Mouse (Mus musculus) kidney, embryonic 15.5 days (tissue): ENCODE results near the gene Mms22l. TPM values are rescaled to one million over a fixed set of nuclear protein-coding genes. Genes with fewer than 3 reads are reported as not detected.
"Not testable (repeated sequence)": the region's sequence is repeated elsewhere in the genome, so short reads cannot be mapped to it uniquely, and the experiment has no call there.

Experiments used
- ATAC-seq: fragments of 200-750 bp; cut with Nextera tagmentation; replicated peaks from 2 replicates; pipeline ENCODE4 v1.8.0; 2017; ENCODE audit warnings: moderate TSS enrichment; ENCODE audit not compliant: low FRiP score
- H3K27ac ChIP-seq: fragments of 300-500 bp; sonication (generic); 2 replicates; pipeline ENCODE4 v1.5.1; 2015; ENCODE audit warnings: mild to moderate bottlenecking, inconsistent platforms
- H3K27me3 ChIP-seq: fragments of 300-500 bp; sonication (generic); 2 replicates; pipeline ENCODE4 v1.6.1; 2015; ENCODE audit warnings: inconsistent platforms
- H3K36me3 ChIP-seq: fragments of 300-500 bp; sonication (generic); 2 replicates; pipeline ENCODE4 v1.6.1; 2015; ENCODE audit warnings: inconsistent platforms
- H3K4me1 ChIP-seq: fragments of 300-500 bp; sonication (generic); 2 replicates; pipeline ENCODE4 v1.6.1; 2015; ENCODE audit warnings: inconsistent platforms
- H3K4me2 ChIP-seq: fragments of 300-500 bp; sonication (generic); 2 replicates; pipeline ENCODE4 v1.6.1; 2015; ENCODE audit warnings: moderate library complexity, mild to moderate bottlenecking, inconsistent platforms
- H3K4me3 ChIP-seq: fragments of 300-500 bp; sonication (generic); replicated peaks from 2 replicates; pipeline ENCODE4 v1.5.1; 2015; ENCODE audit warnings: mild to moderate bottlenecking, inconsistent platforms
- H3K9ac ChIP-seq: fragments of 300-500 bp; sonication (generic); 2 replicates; pipeline ENCODE4 v1.6.1; 2015; ENCODE audit warnings: mild to moderate bottlenecking, inconsistent platforms
- H3K9me3 ChIP-seq: fragments of 300-500 bp; sonication (generic); replicated peaks from 2 replicates; pipeline ENCODE4 v1.6.1; 2016; ENCODE audit warnings: inconsistent platforms
- WGBS: fragments of 180-500 bp; shearing (Covaris S2); methylation state at CpG from one replicate; pipeline ENCODE4 v1.1.7; 2015; ENCODE audit warnings: mixed read lengths; 5-methylcytosine and 5-hydroxymethylcytosine counted together
- polyA plus RNA-seq: library from polyadenylated mRNA; unstranded; fragments of >200 nt; fragmentation: Nextera tagmentation; extraction: Ambion mirVana; gene quantifications from 2 replicates; pipeline ENCODE4 v1.2.1, GENCODE M21; 2015

The Mms22l gene
- 31.2 and 33.7 TPM in 2 replicates for polyA plus RNA-seq

DNA sequence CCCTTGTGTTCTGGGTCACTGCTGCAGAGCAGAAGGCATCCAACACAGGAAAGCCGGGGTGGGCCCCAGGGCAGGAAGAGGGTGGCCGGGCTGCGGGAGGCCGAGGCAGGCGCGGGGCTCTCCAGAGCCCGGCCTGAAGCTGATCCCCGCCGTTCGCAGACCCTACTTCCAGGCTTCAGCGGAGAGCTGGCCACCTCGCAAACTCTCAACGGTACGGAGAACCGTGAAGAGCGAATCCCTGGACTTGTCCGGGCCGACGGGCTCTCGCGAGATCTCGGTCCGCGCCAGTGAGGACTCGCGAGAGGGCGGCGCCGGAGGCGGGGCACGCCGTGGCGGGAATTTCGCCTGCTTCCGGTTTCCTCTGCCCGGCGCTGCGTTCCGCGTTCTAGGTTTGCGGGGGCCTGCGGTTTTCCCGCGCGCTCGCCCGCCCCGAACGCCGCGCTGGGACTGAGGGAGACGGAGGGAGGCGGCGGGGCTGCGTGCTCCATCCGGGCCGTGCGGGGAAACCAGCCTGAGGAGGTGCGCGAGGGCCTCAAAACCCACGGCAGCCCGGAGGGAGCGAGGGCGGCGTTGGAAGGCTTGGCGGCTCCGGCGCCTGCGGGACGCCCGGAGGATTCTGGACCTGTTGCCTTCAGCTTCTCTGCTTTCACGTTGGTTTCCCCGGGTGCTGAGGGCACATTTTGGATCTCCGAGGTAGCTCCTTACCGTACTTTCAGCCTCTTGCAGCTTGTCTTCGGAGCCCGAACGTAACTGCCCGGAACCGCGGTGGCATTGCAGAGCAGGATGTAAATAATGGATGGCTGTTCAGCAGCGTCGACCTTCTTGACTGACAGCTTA, at the start of gene Mms22l:
Gene Mms22l, plus strand, starts transcription at position 336 of the 837 bp plus-strand sequence.
- Histone ChIP-seq H3K27ac (peak within 1 kb of the TSS; percentile 99), H3K9me3 (no peaks in the 10 kb centered on the region), H3K36me3 (peaks cover 17% of the 10 kb centered on the region), H3K27me3 (no peaks in the 10 kb centered on the region), H3K4me2 (peak within 1 kb of the TSS; percentile 73), H3K4me3 (peak within 1 kb of the TSS; percentile 89), H3K9ac (peak within 1 kb of the TSS; percentile 89), H3K4me1 (peaks cover 6% of the 10 kb centered on the region; the same call in 1 of the 2 replicates)
- under 1% methylated on average over 79 of the region's 83 CpGs for WGBS
- peak; percentile 99 for ATAC-seq

DNA sequence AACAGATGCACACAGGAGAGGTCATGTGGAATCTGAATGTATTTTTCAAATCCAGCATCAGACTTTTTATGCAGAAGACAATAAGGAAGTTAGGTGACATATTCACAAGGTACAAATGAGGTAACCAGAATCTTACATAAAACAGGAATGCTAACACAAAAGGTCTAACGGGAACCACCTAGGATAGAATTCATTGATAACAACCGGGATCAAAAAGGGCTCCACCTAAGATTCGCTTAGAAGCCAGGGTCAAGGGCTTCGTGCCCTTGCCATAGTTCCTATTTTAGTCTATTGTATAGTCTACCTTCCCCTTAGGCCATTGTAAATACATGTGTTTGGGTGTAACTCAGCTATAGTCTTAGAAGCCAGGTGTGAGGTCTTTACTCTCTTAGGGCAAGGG, 12.2 kb upstream of the Mms22l start:
- H3K9me3 ChIP-seq, H3K27ac ChIP-seq, ATAC-seq, H3K27me3 ChIP-seq, H3K4me1 ChIP-seq, H3K36me3 ChIP-seq, H3K4me2 ChIP-seq, H3K9ac ChIP-seq, H3K4me3 ChIP-seq: not testable (repeated sequence)
- 91% methylated on average over 4 of the region's 4 CpGs for WGBS

DNA sequence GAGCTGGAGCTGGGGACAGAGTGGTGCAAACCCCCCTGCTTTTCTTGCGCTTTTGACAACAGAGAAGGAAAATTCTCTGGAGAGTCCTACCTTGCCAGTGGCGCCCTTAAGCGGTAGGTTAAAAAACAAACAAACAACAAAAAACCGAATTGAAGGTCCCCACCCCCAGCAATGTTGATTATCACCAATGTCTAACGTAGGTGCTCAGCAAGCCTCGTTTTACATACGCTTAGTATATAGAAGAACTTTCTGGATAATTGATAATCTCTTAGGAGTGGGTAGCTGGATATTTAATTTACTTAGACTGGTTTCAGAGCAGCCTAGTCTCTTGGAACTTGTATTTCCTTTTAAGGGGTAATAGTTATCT, 685 bp downstream of the Mms22l start:
- 0% methylated on average over 7 of the region's 7 CpGs for WGBS
- Histone ChIP-seq H3K27ac (peak overlapping the region; percentile 99), H3K4me1 (peaks cover 6% of the 10 kb centered on the region; the same call in 1 of the 2 replicates), H3K9me3 (no peaks in the 10 kb centered on the region), H3K9ac (peak overlapping the region; percentile 89), H3K4me3 (peak overlapping the region; percentile 89), H3K27me3 (no peaks in the 10 kb centered on the region), H3K4me2 (peak overlapping the region; percentile 73), H3K36me3 (peaks cover 17% of the 10 kb centered on the region)
- ATAC-seq = no peak

DNA sequence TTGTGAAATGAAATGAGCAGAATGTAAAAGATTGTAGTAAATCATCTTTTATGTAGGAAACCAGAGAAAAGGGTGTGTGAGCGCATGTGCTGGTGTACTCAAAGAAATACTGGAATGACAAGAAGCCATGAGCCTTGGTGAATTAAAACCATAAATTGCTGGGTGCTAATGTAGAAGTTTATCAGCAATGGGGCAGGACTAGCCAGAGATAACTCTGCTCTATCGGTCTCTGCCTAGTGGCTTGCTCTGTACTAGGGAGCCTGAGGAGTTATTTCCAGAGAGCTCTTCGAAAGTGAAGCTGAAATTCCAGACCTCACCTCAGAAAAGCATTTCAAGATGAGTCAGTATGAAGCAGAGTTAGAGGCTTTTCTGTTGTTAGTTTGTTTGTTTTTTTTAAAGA, 12.9 kb downstream of the Mms22l start:
- Histone ChIP-seq H3K9me3 (no peaks in the 10 kb centered on the region), H3K27ac (no peak overlapping the region), H3K27me3 (no peaks in the 10 kb centered on the region), H3K4me2 (no peak overlapping the region), H3K4me1 (no peaks in the 10 kb centered on the region), H3K4me3 (no peak overlapping the region), H3K9ac (no peak overlapping the region), H3K36me3 (peaks cover 54% of the 10 kb centered on the region)
- ATAC-seq = no peak
- 94% methylated on average over 3 of the region's 3 CpGs for WGBS

DNA sequence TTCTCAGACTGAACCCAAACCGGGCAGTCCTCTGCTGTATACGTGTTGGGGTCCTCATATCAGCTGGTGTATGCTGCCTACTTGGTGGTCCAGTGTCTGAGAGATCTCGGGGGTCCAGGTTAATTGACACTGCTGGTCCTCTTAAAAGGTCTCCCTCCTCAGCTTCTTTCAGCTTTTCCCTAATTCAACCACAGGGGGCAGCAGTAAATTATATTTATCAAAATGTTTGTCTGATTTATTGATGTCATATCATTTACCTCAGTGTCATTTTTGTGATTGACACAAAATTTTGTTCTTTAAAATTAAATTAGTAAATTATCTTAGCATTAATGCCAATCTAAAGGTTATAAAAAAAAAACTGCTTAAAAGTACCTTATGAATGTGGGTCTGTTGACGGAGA, 40.7 kb downstream of the Mms22l start:
- Histone ChIP-seq H3K4me3 (no peak overlapping the region), H3K4me2 (no peak overlapping the region), H3K27ac (no peak overlapping the region), H3K4me1 (no peaks in the 10 kb centered on the region), H3K27me3 (no peaks in the 10 kb centered on the region), H3K36me3 (peaks cover 33% of the 10 kb centered on the region), H3K9ac (no peak overlapping the region), H3K9me3 (no peaks in the 10 kb centered on the region)
- WGBS = 89% methylated on average over 4 of the region's 4 CpGs
- no peak for ATAC-seq

DNA sequence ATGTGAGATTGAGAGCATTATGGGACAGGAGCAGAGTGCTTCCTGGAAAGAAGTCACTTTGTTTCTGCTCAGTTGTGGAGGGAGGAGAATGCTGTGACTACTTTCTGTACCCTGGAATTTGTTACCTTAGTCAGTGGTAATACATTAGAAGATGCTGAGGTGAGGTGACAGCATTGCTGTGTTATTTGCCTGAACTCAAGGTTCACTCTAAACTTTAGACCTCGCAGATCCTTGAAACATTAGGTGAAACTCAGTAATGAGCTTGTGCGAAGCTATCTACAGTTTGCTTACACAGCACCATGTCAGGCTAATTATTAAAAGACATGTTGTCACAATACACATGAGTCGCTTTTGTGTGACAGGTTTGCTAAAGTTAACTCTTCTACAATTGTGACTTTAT, 47.2 kb downstream of the Mms22l start:
- H3K4me3 ChIP-seq = no peak overlapping the region
- no peaks in the 10 kb centered on the region for H3K4me1 ChIP-seq
- H3K36me3 ChIP-seq = peaks cover 7% of the 10 kb centered on the region; the same call in 1 of the 2 replicates
- H3K9me3 ChIP-seq = no peaks in the 10 kb centered on the region
- no peak overlapping the region for H3K27ac ChIP-seq
- H3K9ac ChIP-seq = no peak overlapping the region
- H3K4me2 ChIP-seq = no peak overlapping the region
- no peaks in the 10 kb centered on the region for H3K27me3 ChIP-seq
- 72% methylated on average over 3 of the region's 3 CpGs for WGBS
- no peak for ATAC-seq

DNA sequence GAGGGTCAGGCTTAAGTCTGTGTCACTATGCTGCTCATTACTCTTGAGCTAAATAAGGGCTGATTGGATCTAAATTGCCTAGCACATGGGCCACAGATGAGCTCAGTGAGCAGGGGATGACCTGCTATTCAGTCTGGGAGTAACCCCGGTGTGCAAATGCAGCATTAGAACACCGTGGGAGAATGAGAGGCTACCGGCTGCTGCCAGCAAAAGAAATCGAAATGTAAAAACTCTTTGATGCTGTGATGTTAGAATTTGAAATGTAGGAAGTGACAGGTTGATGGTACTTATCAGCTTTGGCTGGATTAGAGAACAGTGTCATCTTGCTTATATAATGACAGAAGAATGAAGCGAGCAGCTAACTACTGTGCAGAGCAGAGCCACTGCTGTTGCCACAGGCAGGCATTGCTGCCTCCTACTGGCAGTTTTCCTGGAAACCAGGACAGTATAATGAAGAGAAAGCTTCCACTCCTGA, 48.5 kb downstream of the Mms22l start:
- H3K4me1 ChIP-seq = no peaks in the 10 kb centered on the region
- H3K27ac ChIP-seq = no peak overlapping the region
- H3K9ac ChIP-seq = no peak overlapping the region
- no peaks in the 10 kb centered on the region for H3K9me3 ChIP-seq
- H3K4me3 ChIP-seq = no peak overlapping the region
- WGBS = 35% methylated on average over 5 of the region's 5 CpGs
- 0 out of 2 replicates have a peak, but pooled peaks have one; percentile 66 for ATAC-seq
- H3K36me3 ChIP-seq = peaks cover 7% of the 10 kb centered on the region; the same call in 1 of the 2 replicates
- no peak overlapping the region for H3K4me2 ChIP-seq
- no peaks in the 10 kb centered on the region for H3K27me3 ChIP-seq

DNA sequence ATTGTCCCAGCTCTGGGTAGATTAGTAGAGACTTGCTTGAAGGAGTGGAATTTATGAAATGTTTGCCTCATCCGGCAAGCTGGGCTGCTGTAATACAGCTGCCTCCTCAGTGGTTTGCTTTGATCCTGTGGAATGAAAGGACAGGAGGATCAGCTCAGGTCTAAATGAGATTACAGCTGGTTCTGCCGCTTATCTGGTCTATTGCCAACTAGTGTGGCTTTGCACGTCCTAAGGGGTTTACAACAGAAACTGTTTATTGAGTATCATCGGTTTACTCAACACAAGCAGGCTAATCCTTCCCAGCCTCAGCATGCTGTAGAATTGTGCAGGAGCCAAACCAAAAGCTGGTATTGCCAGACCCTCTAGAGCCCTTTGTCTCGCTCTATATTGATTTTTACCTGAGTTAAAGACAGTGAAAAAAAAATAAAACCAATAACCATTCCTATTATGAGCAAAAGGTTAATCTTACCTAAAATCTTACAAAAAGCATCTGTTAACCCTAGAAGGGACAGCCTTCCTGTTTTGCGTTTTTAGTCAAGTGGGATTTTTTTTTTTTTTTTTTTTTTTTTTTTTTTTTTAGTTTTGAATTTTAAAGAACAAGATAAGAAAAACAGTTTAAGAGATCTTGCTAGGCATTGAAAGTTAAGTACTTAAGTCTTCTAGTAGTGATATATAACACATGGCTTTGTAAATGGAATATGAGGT, 60.0 kb downstream of the Mms22l start:
- Histone ChIP-seq H3K4me2 (no peak overlapping the region), H3K9ac (no peak overlapping the region), H3K9me3 (no peaks in the 10 kb centered on the region), H3K27ac (no peak overlapping the region), H3K27me3 (no peaks in the 10 kb centered on the region), H3K4me3 (no peak overlapping the region), H3K36me3 (no peaks in the 10 kb centered on the region; the same call in 1 of the 2 replicates), H3K4me1 (no peaks in the 10 kb centered on the region)
- 46% methylated on average over 6 of the region's 6 CpGs for WGBS
- ATAC-seq = no peak

DNA sequence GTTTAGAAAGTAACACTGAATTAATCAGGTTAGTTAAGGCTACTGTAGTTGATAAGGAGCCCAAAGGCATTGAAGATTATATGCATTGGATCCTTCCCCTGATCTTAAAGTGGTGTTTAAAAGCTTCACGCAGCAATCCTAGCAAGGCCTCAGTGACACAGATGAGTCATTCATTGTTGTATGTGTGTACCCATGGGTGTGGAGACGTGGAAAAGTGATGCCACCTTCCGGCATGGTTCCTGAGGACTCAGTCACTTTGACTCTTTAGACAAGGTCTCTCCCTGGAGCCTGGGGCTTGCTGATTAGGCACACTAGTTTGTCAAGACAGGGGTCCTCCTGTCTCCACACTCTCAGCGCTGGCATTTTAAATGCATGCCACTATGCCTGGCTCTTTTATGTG, 60.9 kb downstream of the Mms22l start:
- WGBS = 88% methylated on average over 4 of the region's 4 CpGs
- no peaks in the 10 kb centered on the region for H3K9me3 ChIP-seq
- no peaks in the 10 kb centered on the region for H3K27me3 ChIP-seq
- no peak overlapping the region for H3K9ac ChIP-seq
- H3K4me1 ChIP-seq = no peaks in the 10 kb centered on the region
- no peak overlapping the region for H3K4me2 ChIP-seq
- ATAC-seq = no peak
- H3K4me3 ChIP-seq = no peak overlapping the region
- no peak overlapping the region for H3K27ac ChIP-seq
- H3K36me3 ChIP-seq = no peaks in the 10 kb centered on the region

DNA sequence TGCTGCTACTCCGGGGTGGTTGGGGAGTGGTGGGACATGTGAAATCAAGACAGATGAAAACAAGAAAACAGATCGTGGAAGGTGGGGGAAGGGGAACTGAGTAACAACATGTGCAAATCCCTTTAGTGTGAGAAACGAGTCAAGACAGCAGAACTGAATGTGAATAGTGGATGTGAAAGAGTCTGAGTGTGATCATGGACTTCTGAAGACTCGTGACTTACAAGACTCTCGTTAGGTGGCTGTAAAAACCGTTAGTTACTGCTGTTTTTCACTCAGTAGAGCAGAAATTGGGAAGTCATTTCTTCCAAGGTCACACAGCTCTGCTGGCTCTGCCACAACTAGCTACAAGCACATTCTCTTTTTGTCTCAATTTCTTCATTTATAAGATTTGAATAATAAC, 71.8 kb downstream of the Mms22l start:
- Histone ChIP-seq H3K27ac (no peak overlapping the region), H3K4me3 (no peak overlapping the region), H3K36me3 (no peaks in the 10 kb centered on the region), H3K4me1 (no peaks in the 10 kb centered on the region), H3K9me3 (no peaks in the 10 kb centered on the region), H3K9ac (no peak overlapping the region), H3K27me3 (no peaks in the 10 kb centered on the region), H3K4me2 (no peak overlapping the region)
- ATAC-seq = no peak
- WGBS = 62% methylated on average over 6 of the region's 6 CpGs

DNA sequence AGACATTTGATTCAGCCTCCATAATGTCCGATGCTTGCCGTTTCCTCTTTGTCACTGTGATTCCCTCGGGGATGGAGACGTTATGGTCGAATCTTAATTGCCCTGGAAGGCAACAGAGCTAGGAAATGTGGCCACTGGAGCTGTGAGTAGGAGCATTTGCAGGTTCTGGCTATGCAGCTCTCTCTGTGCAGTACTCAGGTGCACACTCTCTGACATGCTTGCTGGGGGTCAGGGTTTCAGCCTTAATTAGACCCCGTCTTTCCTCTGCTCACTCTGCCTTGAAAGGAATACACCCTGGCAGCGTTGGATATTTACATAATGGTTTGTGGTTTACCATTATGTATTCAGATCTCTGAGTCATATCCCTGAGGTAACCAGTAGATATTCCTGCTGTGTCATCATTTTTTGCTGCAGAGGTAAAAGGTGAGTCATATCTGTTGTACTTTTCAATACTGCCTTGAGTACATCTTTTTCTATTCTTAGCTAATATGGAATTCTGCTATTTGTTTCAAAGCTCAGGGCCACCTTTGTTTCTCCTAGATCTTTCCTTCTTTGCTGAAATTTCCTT, 72.8 kb downstream of the Mms22l start:
- H3K4me1 ChIP-seq = no peaks in the 10 kb centered on the region
- H3K27ac ChIP-seq = no peak overlapping the region
- ATAC-seq = no peak
- H3K9ac ChIP-seq = no peak overlapping the region
- WGBS = 80% methylated on average over 7 of the region's 7 CpGs
- H3K9me3 ChIP-seq = no peaks in the 10 kb centered on the region
- H3K4me3 ChIP-seq = no peak overlapping the region
- H3K27me3 ChIP-seq = no peaks in the 10 kb centered on the region
- H3K36me3 ChIP-seq = no peaks in the 10 kb centered on the region
- H3K4me2 ChIP-seq = no peak overlapping the region

DNA sequence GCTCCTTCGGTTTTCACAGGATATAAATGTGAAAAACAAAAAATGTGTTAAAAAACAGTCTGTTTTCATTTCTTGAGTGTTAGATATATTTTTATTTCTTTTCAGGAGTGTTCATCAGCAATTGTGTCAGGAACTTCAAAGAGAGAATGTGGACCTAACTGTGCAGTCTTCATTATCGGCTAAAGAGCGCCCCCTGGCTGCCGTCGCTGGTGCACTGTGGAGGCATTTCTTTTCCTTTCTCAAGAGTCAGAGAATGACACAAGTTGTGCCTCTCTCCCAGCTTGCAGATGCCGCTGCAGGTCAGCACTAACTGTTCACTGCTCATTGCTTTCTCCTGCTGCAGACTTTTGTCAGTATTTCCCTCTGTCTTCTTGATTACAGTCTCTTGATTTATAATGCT, 78.0 kb downstream of the Mms22l start:
- Histone ChIP-seq H3K4me2 (no peak overlapping the region), H3K27ac (no peak overlapping the region), H3K27me3 (no peaks in the 10 kb centered on the region), H3K36me3 (peaks cover 18% of the 10 kb centered on the region), H3K9ac (no peak overlapping the region), H3K4me1 (no peaks in the 10 kb centered on the region), H3K9me3 (no peaks in the 10 kb centered on the region), H3K4me3 (no peak overlapping the region)
- 22% methylated on average over 6 of the region's 6 CpGs for WGBS
- peak; percentile 67 for ATAC-seq
